Mouse (Mus musculus): ENCODE data around the gene Slc4a10.

Slc4a10 gene

GRCm38 (mm10) chr2:62341061-62341733, 294.9 kb downstream of the Slc4a10 start:
- in situ Hi-C loops (cut with MboI; ENCODE audit: unreplicated experiment in 2 of 2) = loop anchor here (25.0 kb wide), 2 partner anchors 296 to 529 kb away; partner anchors contain the start of genes Ifih1 (in 1 of the 2) and Tbr1 (in 1 of the 2)

- in situ Hi-C loops (cut with MboI; ENCODE audit: unreplicated experiment in 2 of 2) = loop anchor here (25.0 kb wide), 2 partner anchors 296 to 529 kb away; partner anchors contain the start of genes Ifih1 (in 1 of the 2) and Tbr1 (in 1 of the 2)
These were observed 295.5 kb downstream of the Slc4a10 start for GRCm38 (mm10) chr2:62341734-62342128.

GRCm38 (mm10) chr2:62344367-62344766, 298.1 kb downstream of the Slc4a10 start:
- in situ Hi-C loops (cut with MboI; ENCODE audit: unreplicated experiment in 2 of 2) = loop anchor here (25.0 kb wide), 2 partner anchors 293 to 532 kb away; partner anchors contain the start of genes Ifih1 (in 1 of the 2) and Tbr1 (in 1 of the 2)

- in situ Hi-C loops (cut with MboI; ENCODE audit: unreplicated experiment in 2 of 2) = loop anchor here (25.0 kb wide), 2 partner anchors 291 to 534 kb away; partner anchors contain the start of genes Ifih1 (in 1 of the 2) and Tbr1 (in 1 of the 2)
These were observed 300.5 kb downstream of the Slc4a10 start for GRCm38 (mm10) chr2:62346771-62347170.

GRCm38 (mm10) chr2:62347762-62348161, 301.5 kb downstream of the Slc4a10 start:
- in situ Hi-C loops (cut with MboI; ENCODE audit: unreplicated experiment in 2 of 2) = loop anchor here (25.0 kb wide), 2 partner anchors 290 to 535 kb away; partner anchors contain the start of genes Ifih1 (in 1 of the 2) and Tbr1 (in 1 of the 2)

GRCm38 (mm10) chr2:62352035-62352434, 305.8 kb downstream of the Slc4a10 start:
- in situ Hi-C loops (cut with MboI; ENCODE audit: unreplicated experiment in 2 of 2) = loop anchor here in 1 of 2 experiments (25.0 kb wide), 1 partner anchor 110 kb away; no protein-coding TSS in a partner anchor

GRCm38 (mm10) chr2:62355766-62356165, 309.5 kb downstream of the Slc4a10 start:
- in situ Hi-C loops (cut with MboI; ENCODE audit: unreplicated experiment in 2 of 2) = loop anchor here in 1 of 2 experiments (25.0 kb wide), 1 partner anchor 107 kb away; no protein-coding TSS in a partner anchor

GRCm38 (mm10) chr2:62356606-62357005, 310.3 kb downstream of the Slc4a10 start:
- in situ Hi-C loops (cut with MboI; ENCODE audit: unreplicated experiment in 2 of 2) = loop anchor here in 1 of 2 experiments (25.0 kb wide), 1 partner anchor 106 kb away; no protein-coding TSS in a partner anchor

- in situ Hi-C loops (cut with MboI; ENCODE audit: unreplicated experiment in 2 of 2) = loop anchor here in 1 of 2 experiments (25.0 kb wide), 1 partner anchor 105 kb away; no protein-coding TSS in a partner anchor
These were observed 311.0 kb downstream of the Slc4a10 start for GRCm38 (mm10) chr2:62357259-62357658.

- in situ Hi-C loops (cut with MboI; ENCODE audit: unreplicated experiment in 2 of 2) = loop anchor here in 1 of 2 experiments (25.0 kb wide), 1 partner anchor 101 kb away; no protein-coding TSS in a partner anchor
These were observed 314.6 kb downstream of the Slc4a10 start for GRCm38 (mm10) chr2:62360872-62361271.

GRCm38 (mm10) chr2:62361514-62361913, 315.3 kb downstream of the Slc4a10 start:
- in situ Hi-C loops (cut with MboI; ENCODE audit: unreplicated experiment in 2 of 2) = loop anchor here in 1 of 2 experiments (25.0 kb wide), 1 partner anchor 101 kb away; no protein-coding TSS in a partner anchor

- in situ Hi-C loops (cut with MboI; ENCODE audit: unreplicated experiment in 2 of 2) = loop anchor here in 1 of 2 experiments (25.0 kb wide), 1 partner anchor 100 kb away; no protein-coding TSS in a partner anchor
These were observed 315.9 kb downstream of the Slc4a10 start for GRCm38 (mm10) chr2:62362211-62362610.

GRCm38 (mm10) chr2:62363606-62364005, 317.3 kb downstream of the Slc4a10 start:
- in situ Hi-C loops (cut with MboI; ENCODE audit: unreplicated experiment in 2 of 2) = loop anchor here in 1 of 2 experiments (25.0 kb wide), 1 partner anchor 99 kb away; no protein-coding TSS in a partner anchor

- in situ Hi-C loops (cut with MboI; ENCODE audit: unreplicated experiment in 2 of 2) = loop anchor here in 1 of 2 experiments (25.0 kb wide), 1 partner anchor 94 kb away; no protein-coding TSS in a partner anchor
These were observed 322.2 kb downstream of the Slc4a10 start for GRCm38 (mm10) chr2:62368349-62369053.

GRCm38 (mm10) chr2:62370048-62370447, 323.8 kb downstream of the Slc4a10 start:
- in situ Hi-C loops (cut with MboI; ENCODE audit: unreplicated experiment in 2 of 2) = loop anchor here in 1 of 2 experiments (25.0 kb wide), 1 partner anchor 92 kb away; no protein-coding TSS in a partner anchor

- in situ Hi-C loops (cut with MboI; ENCODE audit: unreplicated experiment in 2 of 2) = loop anchor here in 1 of 2 experiments (25.0 kb wide), 1 partner anchor 89 kb away; no protein-coding TSS in a partner anchor
These were observed 327.4 kb downstream of the Slc4a10 start for GRCm38 (mm10) chr2:62373692-62374091.

Data from v-Abl transformed pro-B cells (cell line).